Mouse (Mus musculus) liver, adult 2 months (tissue): ENCODE measurements around the gene Ctnnbl1.

Experiments
- CTCF ChIP-seq: fragments of 200-500 bp; IDR thresholded peaks from 2 replicates; pipeline ENCODE4 v1.5.1; 2011; ENCODE audit warnings: low read depth, low read length, control low read depth
- POLR2A ChIP-seq: fragments of 200-500 bp; IDR thresholded peaks from 2 replicates; pipeline ENCODE4 v1.6.1; 2011; ENCODE audit warnings: low read length, control low read depth; ENCODE audit not compliant: insufficient read depth; ENCODE audit errors: extremely low read depth

DNA sequence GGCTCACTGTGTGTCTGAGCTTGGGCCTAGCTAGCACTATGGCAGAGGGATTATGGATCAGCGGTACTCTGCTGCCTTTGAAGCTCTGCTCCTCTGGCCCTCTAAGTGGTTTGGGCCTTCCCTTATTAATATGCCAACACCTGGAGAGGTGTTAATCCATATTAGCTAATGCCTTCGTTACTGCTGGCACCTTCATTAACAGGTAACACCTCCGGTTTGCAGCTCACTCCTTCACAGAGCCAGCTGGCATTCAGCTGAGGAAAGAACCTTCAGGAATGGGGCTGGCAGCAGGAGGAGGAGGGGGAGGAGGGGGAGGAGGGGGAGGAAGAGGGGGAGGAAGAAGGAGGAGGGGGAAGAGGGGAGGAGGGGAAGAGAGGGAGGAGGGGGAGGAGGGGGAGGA lies 49.7 kb upstream of the Ctnnbl1 start:
- TF ChIP-seq POLR2A (no peak), CTCF (no peak)
